Mouse (Mus musculus) MEL (cell line): Measurements from ENCODE around the gene Adcy1. TPM values are rescaled to one million over a fixed set of nuclear protein-coding genes. Genes with fewer than 3 reads are reported as not detected.

Source experiments
- DNase-seq: peaks from one replicate; pipeline ENCODE4 v3.0.0; 2011; ENCODE audit warnings: low read depth, low spot score
- H3K27ac ChIP-seq: 2 replicates; pipeline ENCODE4 v1.5.1; 2012; ENCODE audit warnings: low read depth, mild to moderate bottlenecking, control low read depth, low read length, moderate library complexity; ENCODE audit not compliant: control insufficient read depth
- H3K27me3 ChIP-seq, 2 experiments: fragments of 150-350 bp in 1 of 2; sonication (generic) in 1 of 2; 2 replicates each; pipeline ENCODE4 v1.6.1; 2012; ENCODE audit warnings: low read length in 2 of 2, mild to moderate bottlenecking in 2 of 2, improper control_type of control experiment in 1 of 2, moderate library complexity in 1 of 2; ENCODE audit not compliant: insufficient read depth in 2 of 2, control insufficient read depth in 1 of 2
- H3K36me3 ChIP-seq, 2 experiments: 2 replicates each; pipeline ENCODE4 v1.6.1; 2012 to 2014; ENCODE audit warnings: low read length in 2 of 2, improper control_type of control experiment in 1 of 2, inconsistent platforms in 1 of 2, mild to moderate bottlenecking in 1 of 2; ENCODE audit not compliant: insufficient read depth in 2 of 2, control insufficient read depth in 1 of 2
- H3K4me1 ChIP-seq, 2 experiments: fragments of 150-350 bp in 1 of 2; sonication (generic) in 1 of 2; 2 replicates each; pipeline ENCODE4 v1.6.1; 2012; ENCODE audit warnings: low read length in 2 of 2, improper control_type of control experiment in 1 of 2, mild to moderate bottlenecking in 1 of 2; ENCODE audit not compliant: insufficient read depth in 2 of 2, control insufficient read depth in 1 of 2
- H3K4me3 ChIP-seq, 2 experiments: fragments of 150-350 bp in 1 of 2; sonication (generic) in 1 of 2; 2 replicates each; pipeline ENCODE4 v1.5.1; 2012; ENCODE audit warnings: low read depth in 2 of 2, low read length in 2 of 2, mild to moderate bottlenecking in 2 of 2, moderate library complexity in 2 of 2, control low read depth in 1 of 2, improper control_type of control experiment in 1 of 2; ENCODE audit not compliant: control insufficient read depth in 1 of 2, insufficient read depth in 1 of 2
- H3K79me2 ChIP-seq: 2 replicates; pipeline ENCODE4 v1.6.1; 2012; ENCODE audit warnings: mild to moderate bottlenecking, low read length, moderate library complexity; ENCODE audit not compliant: control insufficient read depth, poor library complexity, insufficient read depth
- H3K9ac ChIP-seq: 2 replicates; pipeline ENCODE4 v1.6.1; 2012; ENCODE audit warnings: low read depth, mild to moderate bottlenecking, control low read depth, low read length, moderate library complexity; ENCODE audit not compliant: control insufficient read depth, poor library complexity, severe bottlenecking
- H3K9me3 ChIP-seq: fragments of 150-350 bp; sonication (generic); replicated peaks from 2 replicates; pipeline ENCODE4 v1.6.1; 2012; ENCODE audit warnings: mild to moderate bottlenecking, low read length, improper control_type of control experiment, moderate library complexity; ENCODE audit not compliant: insufficient read depth
- BHLHE40 ChIP-seq: IDR thresholded peaks from 2 replicates; pipeline ENCODE4 v1.6.1; 2012; ENCODE audit warnings: low read depth, mild to moderate bottlenecking, inconsistent platforms, low read length, improper control_type of control experiment, borderline replicate concordance
- CHD1 ChIP-seq: IDR thresholded peaks from 2 replicates; pipeline ENCODE4 v1.6.1; 2012; ENCODE audit warnings: low read depth, mild to moderate bottlenecking, inconsistent platforms, low read length, improper control_type of control experiment
- E2F4 ChIP-seq: IDR thresholded peaks from 2 replicates; pipeline ENCODE4 v1.6.1; 2011; ENCODE audit warnings: low read depth, low read length, improper control_type of control experiment, borderline replicate concordance
- ETS1 ChIP-seq: IDR thresholded peaks from 2 replicates; pipeline ENCODE4 v1.6.1; 2012; ENCODE audit warnings: low read depth, mild to moderate bottlenecking, inconsistent platforms, low read length, improper control_type of control experiment, moderate library complexity
- GATA1 ChIP-seq: IDR thresholded peaks from 2 replicates; pipeline ENCODE4 v1.6.1; 2011; ENCODE audit warnings: low read depth, low read length, improper control_type of control experiment
- HCFC1 ChIP-seq: IDR thresholded peaks from 2 replicates; pipeline ENCODE4 v1.6.1; 2012; ENCODE audit warnings: low read depth, mild to moderate bottlenecking, inconsistent platforms, low read length, improper control_type of control experiment, moderate library complexity
- JUND ChIP-seq: IDR thresholded peaks from 2 replicates; pipeline ENCODE4 v1.6.1; 2011; ENCODE audit warnings: low read depth, mild to moderate bottlenecking, improper control_type of control experiment, low read length
- KAT2A ChIP-seq: conservative IDR thresholded peaks from 2 replicates; pipeline ENCODE4 v1.6.1; 2012; ENCODE audit warnings: low read depth, low read length, improper control_type of control experiment, inconsistent platforms
- MAZ ChIP-seq: IDR thresholded peaks from 2 replicates; pipeline ENCODE4 v1.6.1; 2012; ENCODE audit warnings: low read depth, mild to moderate bottlenecking, inconsistent platforms, low read length, improper control_type of control experiment
- MEF2A ChIP-seq: IDR thresholded peaks from 2 replicates; pipeline ENCODE4 v1.6.1; 2014; ENCODE audit warnings: low read depth, mild to moderate bottlenecking, inconsistent platforms, low read length, improper control_type of control experiment; ENCODE audit not compliant: poor library complexity, insufficient replicate concordance, severe bottlenecking; ENCODE audit errors: extremely low read depth
- MYC ChIP-seq: IDR thresholded peaks from 2 replicates; pipeline ENCODE4 v1.6.1; 2011; ENCODE audit warnings: low read depth, mild to moderate bottlenecking, low read length, improper control_type of control experiment, moderate library complexity
- NRF1 ChIP-seq: IDR thresholded peaks from 2 replicates; pipeline ENCODE4 v1.6.1; 2014; ENCODE audit warnings: low read depth, mild to moderate bottlenecking, inconsistent platforms, low read length, improper control_type of control experiment, moderate library complexity; ENCODE audit not compliant: poor library complexity, insufficient read depth, severe bottlenecking
- POLR2A ChIP-seq, 2 experiments: IDR thresholded peaks; 2 replicates each; pipeline ENCODE4 v1.6.1; 2011 to 2012; ENCODE audit warnings: low read length in 2 of 2, mild to moderate bottlenecking in 2 of 2, control low read depth in 1 of 2, improper control_type of control experiment in 1 of 2, low read depth in 1 of 2, moderate library complexity in 1 of 2; ENCODE audit not compliant: control insufficient read depth in 1 of 2, insufficient read depth in 1 of 2, poor library complexity in 1 of 2
- RAD21 ChIP-seq: IDR thresholded peaks from 2 replicates; pipeline ENCODE4 v1.6.1; 2011; ENCODE audit warnings: mild to moderate bottlenecking, low read depth, low read length, improper control_type of control experiment
- RCOR1 ChIP-seq: IDR thresholded peaks from 2 replicates; pipeline ENCODE4 v1.6.1; 2012; ENCODE audit warnings: low read depth, mild to moderate bottlenecking, inconsistent platforms, low read length, improper control_type of control experiment
- SIN3A ChIP-seq: IDR thresholded peaks from 2 replicates; pipeline ENCODE4 v1.6.1; 2012; ENCODE audit warnings: low read length, improper control_type of control experiment, inconsistent platforms
- TAL1 ChIP-seq: IDR thresholded peaks from 2 replicates; pipeline ENCODE4 v1.6.1; 2012; ENCODE audit warnings: mild to moderate bottlenecking, inconsistent platforms, low read length, moderate library complexity, mixed read lengths
- TBP ChIP-seq: IDR thresholded peaks from 2 replicates; pipeline ENCODE4 v1.8.0; 2011; ENCODE audit warnings: low read depth, low read length, improper control_type of control experiment
- USF1 ChIP-seq: IDR thresholded peaks from 2 replicates; pipeline ENCODE4 v1.6.1; 2014; ENCODE audit warnings: low read depth, mild to moderate bottlenecking, inconsistent platforms, low read length, improper control_type of control experiment, moderate library complexity
- USF2 ChIP-seq, 2 experiments: IDR thresholded peaks; 2 replicates each; pipeline ENCODE4 v1.6.1; 2011 to 2012; ENCODE audit warnings: improper control_type of control experiment in 2 of 2, low read length in 2 of 2, borderline replicate concordance in 1 of 2, inconsistent platforms in 1 of 2, low read depth in 1 of 2, mild to moderate bottlenecking in 1 of 2; ENCODE audit not compliant: insufficient read depth in 1 of 2
- ZMIZ1 ChIP-seq: IDR thresholded peaks from 2 replicates; pipeline ENCODE4 v1.6.1; 2012; ENCODE audit warnings: low read depth, mild to moderate bottlenecking, inconsistent platforms, low read length, improper control_type of control experiment, moderate library complexity
- ZNF384 ChIP-seq: IDR thresholded peaks from 2 replicates; pipeline ENCODE4 v1.6.1; 2012; ENCODE audit warnings: low read depth, mild to moderate bottlenecking, inconsistent platforms, low read length, improper control_type of control experiment
- polyA plus RNA-seq, 2 experiments: library from polyadenylated mRNA; stranded (reverse) in 1 of 2; unstranded in 1 of 2; fragments of >175 nt in 1 of 2; fragments of >200 nt in 1 of 2; gene quantifications; 2 replicates each; pipeline versions ENCODE4 v1.2.1 to v1.2.4; 2012; ENCODE audit warnings: low replicate concordance in 2 of 2, low read depth in 1 of 2; ENCODE audit not compliant: insufficient read length in 2 of 2, insufficient read depth in 1 of 2, missing spikeins in 1 of 2
- total RNA-seq: library from RNA; depleted of rRNA; stranded (reverse); fragments of 300-350 nt; gene quantifications from 2 replicates; pipeline ENCODE4 v1.2.3, GENCODE M21; 2012

The Adcy1 gene
- total and polyA plus RNA-seq, 3 experiments, result under 0.01 TPM; not detected in 2

DNA sequence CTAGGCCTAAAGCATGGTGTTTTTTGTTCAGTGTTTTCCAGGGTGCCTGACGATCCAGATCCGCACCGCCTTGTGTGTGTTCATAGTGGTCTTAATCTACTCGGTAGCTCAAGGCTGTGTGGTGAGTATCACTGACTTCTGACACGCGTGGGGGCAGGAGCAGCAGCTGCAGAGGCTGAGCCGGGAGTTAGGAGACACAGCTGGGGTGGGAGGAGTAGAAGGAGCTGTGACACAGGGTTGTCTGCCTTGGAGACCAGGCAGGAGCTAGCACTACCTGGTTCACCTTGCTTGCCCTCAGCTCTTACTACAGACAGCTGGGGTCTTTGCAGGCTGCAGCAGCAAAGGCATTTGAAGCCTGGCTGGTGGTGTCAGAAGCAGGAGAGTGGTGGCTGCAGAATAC, 86.2 kb downstream of the Adcy1 start:
- Histone ChIP-seq H3K27me3 (no peaks in the 10 kb centered on the region), H3K27ac (no peak overlapping the region), H3K9ac (no peak overlapping the region), H3K4me3 (no peak overlapping the region), H3K79me2 (no peaks in the 10 kb centered on the region), H3K9me3 (no peaks in the 10 kb centered on the region), H3K36me3 (no peaks in the 10 kb centered on the region), H3K4me1 (no peaks in the 10 kb centered on the region)
- no peak for DNase-seq
- TF ChIP-seq BHLHE40 (no peak), JUND (no peak), ETS1 (no peak), SIN3A (no peak), POLR2A (IDR thresholded peaks at IDR 0.05; ENCODE audit: control insufficient read depth in 1 of 2, insufficient read depth in 1 of 2, low read depth in 1 of 2, low read length in 2 of 2, poor library complexity in 1 of 2) (no peak), ZMIZ1 (no peak), USF1 (no peak), MAZ (no peak)

DNA sequence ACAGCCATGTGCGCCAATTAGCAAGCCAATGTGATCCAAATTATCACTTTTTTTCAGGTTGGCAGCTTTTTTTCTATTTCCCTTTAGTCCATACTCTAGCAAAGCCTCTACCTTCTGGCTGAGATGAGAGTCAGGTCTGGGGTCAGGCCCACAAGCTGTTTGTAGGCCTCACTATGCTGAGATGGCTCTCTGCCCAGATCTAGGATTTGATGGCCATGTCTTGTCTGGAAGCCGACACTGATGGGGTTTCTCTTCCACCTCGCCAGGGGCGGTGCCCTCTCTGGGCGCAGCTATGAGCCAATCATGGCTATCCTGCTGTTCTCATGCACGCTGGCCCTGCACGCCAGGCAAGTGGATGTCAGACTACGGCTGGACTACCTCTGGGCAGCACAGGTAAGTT, 87.2 kb downstream of the Adcy1 start:
- H3K4me3 ChIP-seq, result no peak overlapping the region
- no peak for DNase-seq
- no peaks in the 10 kb centered on the region for H3K9me3 ChIP-seq
- H3K36me3 ChIP-seq, result no peaks in the 10 kb centered on the region
- no peaks in the 10 kb centered on the region for H3K4me1 ChIP-seq
- no peak overlapping the region for H3K27ac ChIP-seq
- no peaks in the 10 kb centered on the region for H3K79me2 ChIP-seq
- H3K9ac ChIP-seq, result no peak overlapping the region
- TF ChIP-seq RAD21 (no peak), MAZ (no peak), E2F4 (no peak), NRF1 (no peak), TBP (no peak), ZMIZ1 (no peak), KAT2A (no peak), USF1 (no peak), BHLHE40 (no peak), TAL1 (no peak), MYC (no peak), MEF2A (no peak), ZNF384 (no peak), RCOR1 (no peak), CHD1 (no peak), GATA1 (no peak), USF2 (IDR thresholded peaks at IDR 0.05; ENCODE audit: borderline replicate concordance in 1 of 2, insufficient read depth in 1 of 2, low read depth in 1 of 2, low read length in 2 of 2) (no peak), HCFC1 (no peak)
- TF ChIP-seq, all 39 proteins: peak for 0
- H3K27me3 ChIP-seq, result no peaks in the 10 kb centered on the region
